Mouse (Mus musculus): Measurements from ENCODE around the gene Lrp1. TPM values are rescaled to one million over a fixed set of nuclear protein-coding genes. Genes with fewer than 3 reads are reported as not detected.

The Lrp1 gene
- total and polyA plus RNA-seq, 3 experiments = 0.39 to 0.42 TPM; not detected in 1

- H3K9me3 ChIP-seq (replicated peaks; ENCODE audit: insufficient read depth, low read length) = no peaks in the 10 kb centered on the region
- H3K27ac ChIP-seq (ENCODE audit: control insufficient read depth, low read depth, low read length) = no peak overlapping the region
- no peak for DNase-seq (ENCODE audit: low read depth, low spot score)
- H3K4me1 ChIP-seq (ENCODE audit: control insufficient read depth in 1 of 2, insufficient read depth in 2 of 2, low read length in 2 of 2) = peaks cover 0 to 37% of the 10 kb centered on the region in 2 experiments; a peak in 2 of 4 replicates
- H3K9ac ChIP-seq (ENCODE audit: control insufficient read depth, low read depth, low read length, poor library complexity, severe bottlenecking) = no peak overlapping the region
- TF ChIP-seq CTCF (IDR thresholded peaks at IDR 0.05 in 2 of 3, conservative IDR thresholded peaks at IDR 0.05 in 1 of 3; ENCODE audit: control insufficient read depth in 1 of 3, insufficient read depth in 1 of 3, low read depth in 2 of 3, low read length in 3 of 3, poor library complexity in 1 of 3, severe bottlenecking in 1 of 3) = no peak
- no peak for TF ChIP-seq ZC3H11A (IDR thresholded peaks at IDR 0.05; ENCODE audit: low read depth, low read length)
- TF ChIP-seq MAZ (IDR thresholded peaks at IDR 0.05; ENCODE audit: low read depth, low read length) = no peak
- no peak for TF ChIP-seq MEF2A (IDR thresholded peaks at IDR 0.05; ENCODE audit: extremely low read depth, insufficient replicate concordance, low read depth, low read length, poor library complexity, severe bottlenecking)
- no peak for TF ChIP-seq ZMIZ1 (IDR thresholded peaks at IDR 0.05; ENCODE audit: low read depth, low read length)
- no peak for TF ChIP-seq TAL1 (IDR thresholded peaks at IDR 0.05; ENCODE audit: low read length)
- TF ChIP-seq BHLHE40 (IDR thresholded peaks at IDR 0.05; ENCODE audit: borderline replicate concordance, low read depth, low read length) = no peak
- no peak for TF ChIP-seq MXI1 (IDR thresholded peaks at IDR 0.05; ENCODE audit: low read depth, low read length)
- TF ChIP-seq MAFK (IDR thresholded peaks at IDR 0.05; ENCODE audit: borderline replicate concordance, low read depth, low read length) = no peak
- TF ChIP-seq RCOR1 (IDR thresholded peaks at IDR 0.05; ENCODE audit: low read depth, low read length) = no peak
- no peak for TF ChIP-seq TCF12 (IDR thresholded peaks at IDR 0.05; ENCODE audit: low read depth, low read length)
- TF ChIP-seq KAT2A (conservative IDR thresholded peaks at IDR 0.05; ENCODE audit: low read depth, low read length) = no peak
- no peak for TF ChIP-seq CHD1 (IDR thresholded peaks at IDR 0.05; ENCODE audit: low read depth, low read length)
- TF ChIP-seq SMC3 (IDR thresholded peaks at IDR 0.05; ENCODE audit: low read depth, low read length) = no peak
- TF ChIP-seq RAD21 (IDR thresholded peaks at IDR 0.05; ENCODE audit: low read depth, low read length) = no peak
- TF ChIP-seq NELFE (IDR thresholded peaks at IDR 0.05; ENCODE audit: low read depth, low read length) = no peak
- TF ChIP-seq EP300 (IDR thresholded peaks at IDR 0.05; ENCODE audit: low read depth in 1 of 2, low read length in 2 of 2) = no peak
- peaks cover 0 to 2% of the 10 kb centered on the region in 2 experiments; a peak in 1 of 4 replicates for H3K27me3 ChIP-seq (ENCODE audit: control insufficient read depth in 1 of 2, insufficient read depth in 2 of 2, low read length in 2 of 2)
- H3K36me3 ChIP-seq (ENCODE audit: control insufficient read depth in 1 of 2, insufficient read depth in 2 of 2, low read length in 2 of 2) = peaks cover 0 to 13% of the 10 kb centered on the region in 2 experiments; a peak in 2 of 4 replicates
- H3K79me2 ChIP-seq (ENCODE audit: control insufficient read depth, insufficient read depth, low read length, poor library complexity) = no peaks in the 10 kb centered on the region
- no peak overlapping the region for H3K4me3 ChIP-seq (ENCODE audit: control insufficient read depth in 1 of 2, insufficient read depth in 1 of 2, low read depth in 2 of 2, low read length in 2 of 2)
Observed at GRCm38 (mm10) chr10:127594930-127595715, 25.8 kb downstream of the Lrp1 start.

GRCm38 (mm10) chr10:127594405-127594804 is 26.5 kb downstream of the Lrp1 start:
- peak; percentile 71 for DNase-seq (ENCODE audit: low read depth, low spot score)
- TF ChIP-seq EP300 (IDR thresholded peaks at IDR 0.05; ENCODE audit: low read depth in 1 of 2, low read length in 2 of 2) (peak; percentile 17 to 18; a peak in 2 of 4 replicates), POLR2AphosphoS2 (IDR thresholded peaks at IDR 0.05; ENCODE audit: low read length) (no peak), GATA1 (IDR thresholded peaks at IDR 0.05; ENCODE audit: low read depth, low read length) (0 out of 2 replicates have a peak, but pooled peaks have one; percentile 23)
- Histone ChIP-seq H3K27ac (ENCODE audit: control insufficient read depth, low read depth, low read length) (no peak overlapping the region), H3K9ac (ENCODE audit: control insufficient read depth, low read depth, low read length, poor library complexity, severe bottlenecking) (no peak overlapping the region), H3K79me2 (ENCODE audit: control insufficient read depth, insufficient read depth, low read length, poor library complexity) (no peaks in the 10 kb centered on the region), H3K9me3 (replicated peaks; ENCODE audit: insufficient read depth, low read length) (no peaks in the 10 kb centered on the region), H3K27me3 (ENCODE audit: control insufficient read depth in 1 of 2, insufficient read depth in 2 of 2, low read length in 2 of 2) (peaks cover 0 to 2% of the 10 kb centered on the region in 2 experiments; a peak in 1 of 4 replicates), H3K36me3 (ENCODE audit: control insufficient read depth in 1 of 2, insufficient read depth in 2 of 2, low read length in 2 of 2) (peaks cover 0 to 13% of the 10 kb centered on the region in 2 experiments; a peak in 2 of 4 replicates), H3K4me3 (ENCODE audit: control insufficient read depth in 1 of 2, insufficient read depth in 1 of 2, low read depth in 2 of 2, low read length in 2 of 2) (no peak overlapping the region), H3K4me1 (ENCODE audit: control insufficient read depth in 1 of 2, insufficient read depth in 2 of 2, low read length in 2 of 2) (peaks cover 0 to 37% of the 10 kb centered on the region in 2 experiments; a peak in 2 of 4 replicates)

All from MEL (cell line).